Mouse (Mus musculus) testis, postnatal 14 days (tissue): ENCODE measurements around the gene Ikbip.
A peak's percentile ranks its signal among the peaks of the same experiment; 100 is the strongest.

Experiments
- DNase-seq: peaks from one replicate; pipeline ENCODE4 v3.0.0; 2021; ENCODE audit warnings: low spot score

Gene Ikbip

GRCm38 (mm10) chr10:91082550-91083392 is at the start of gene Ikbip, which contains the start of gene Apaf1:
Gene Ikbip, plus strand, starts transcription at chr10:91082940.
Gene Apaf1, minus strand, starts transcription at chr10:91082770.
- DNase-seq: peak; percentile 100

- peak; percentile 19 for DNase-seq
Measured at GRCm38 (mm10) chr10:91033942-91034341, 48.8 kb upstream of the Ikbip start.

GRCm38 (mm10) chr10:91049696-91050095 is 33.0 kb upstream of the Ikbip start:
- DNase-seq: no peak

- DNase-seq: no peak
Measured at GRCm38 (mm10) chr10:91051156-91051555, 31.6 kb upstream of the Ikbip start.

GRCm38 (mm10) chr10:91052734-91053133 is 30.0 kb upstream of the Ikbip start:
- DNase-seq: no peak

GRCm38 (mm10) chr10:91060742-91061141 is 22.0 kb upstream of the Ikbip start:
- DNase-seq: no peak

- no peak for DNase-seq
Measured at GRCm38 (mm10) chr10:91062355-91062754, 20.4 kb upstream of the Ikbip start.

GRCm38 (mm10) chr10:91071768-91072167 is 11.0 kb upstream of the Ikbip start:
- no peak for DNase-seq

- no peak for DNase-seq
Measured at GRCm38 (mm10) chr10:91073345-91073744, 9.4 kb upstream of the Ikbip start.

GRCm38 (mm10) chr10:91076667-91077066 is 6.1 kb upstream of the Ikbip start:
- DNase-seq: no peak

GRCm38 (mm10) chr10:91080540-91080939 is 2.2 kb upstream of the Ikbip start:
- no peak for DNase-seq

- DNase-seq: no peak
Measured at GRCm38 (mm10) chr10:91081959-91082507, 707 bp upstream of the Ikbip start.

- no peak for DNase-seq
Measured at GRCm38 (mm10) chr10:91083393-91083927, 720 bp downstream of the Ikbip start.

GRCm38 (mm10) chr10:91092812-91093211 is 10.1 kb downstream of the Ikbip start:
- DNase-seq: no peak

GRCm38 (mm10) chr10:91094251-91095104 is 11.7 kb downstream of the Ikbip start:
- no peak for DNase-seq

GRCm38 (mm10) chr10:91098056-91098455 is 15.3 kb downstream of the Ikbip start:
- no peak for DNase-seq

- no peak for DNase-seq
Measured at GRCm38 (mm10) chr10:91100101-91100500, 17.4 kb downstream of the Ikbip start.

GRCm38 (mm10) chr10:91101936-91102335 is 19.2 kb downstream of the Ikbip start:
- no peak for DNase-seq

- DNase-seq: no peak
Measured at GRCm38 (mm10) chr10:91102799-91103590, 20.3 kb downstream of the Ikbip start.

GRCm38 (mm10) chr10:91105981-91106380 is 23.2 kb downstream of the Ikbip start:
- no peak for DNase-seq

- DNase-seq: no peak
Measured at GRCm38 (mm10) chr10:91109841-91110240, 27.1 kb downstream of the Ikbip start.
